Mouse (Mus musculus): ENCODE measurements around the gene Rps6kc1. TPM values are rescaled to one million over a fixed set of nuclear protein-coding genes. Genes with fewer than 3 reads are reported as not detected.

Rps6kc1 gene
- polyA plus RNA-seq (2015; fragmentation: Nextera tagmentation; extraction: Ambion mirVana), result 8.8 and 11.9 TPM in 2 replicates

DNA sequence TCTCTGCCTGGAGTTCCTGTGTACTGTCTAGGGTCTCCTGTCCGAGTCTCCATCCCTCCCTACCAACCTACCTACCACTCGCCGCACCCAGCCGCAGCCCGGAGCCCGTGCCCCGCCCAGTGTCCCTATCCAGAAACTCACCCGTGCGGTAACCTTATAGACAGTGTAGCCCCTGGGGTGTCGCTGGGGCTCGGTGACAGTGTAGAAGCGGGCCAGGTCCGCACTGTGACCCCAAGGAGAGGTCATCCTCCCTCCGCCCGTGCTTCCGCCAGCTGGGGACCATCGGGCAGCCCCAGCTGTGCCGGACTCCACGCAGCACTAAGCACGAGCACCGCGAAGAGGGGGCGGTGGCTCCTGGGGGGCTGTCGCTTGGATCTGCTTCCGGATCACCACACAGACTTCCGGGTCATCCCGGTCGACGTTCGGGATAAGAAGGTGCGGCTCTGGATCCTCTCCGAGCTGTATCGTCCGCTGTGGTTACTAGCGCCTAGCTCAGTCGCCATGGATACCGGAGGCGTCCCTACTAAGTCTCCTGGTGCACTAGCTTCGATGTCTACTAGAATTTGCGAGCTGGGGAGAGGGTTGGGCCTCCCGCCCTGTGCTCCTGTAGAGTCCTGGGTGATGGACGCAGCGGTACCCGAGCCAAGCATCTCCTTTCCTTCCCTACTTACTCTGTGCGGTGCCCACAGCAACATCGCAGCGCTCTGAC lies at the start of gene Rps6kc1:
Rps6kc1 (minus strand) TSS at position 356 of the 709 bp plus-strand sequence.
- no peaks in the 10 kb centered on the region for H3K9me3 ChIP-seq (replicated peaks)
- no peaks in the 10 kb centered on the region for H3K36me3 ChIP-seq
- peak within 1 kb of the TSS; percentile 83 for H3K4me2 ChIP-seq
- under 1% methylated on average over 47 of the region's 47 CpGs for WGBS
- peaks cover 11% of the 10 kb centered on the region for H3K4me1 ChIP-seq (replicated peaks)
- ATAC-seq (replicated peaks; ENCODE audit: insufficient number of reproducible peaks, insufficient read depth, low FRiP score, low read depth), result peak; percentile 86
- no peaks in the 10 kb centered on the region for H3K27me3 ChIP-seq
- H3K4me3 ChIP-seq, result peak within 1 kb of the TSS; percentile 74
- peak within 1 kb of the TSS; percentile 80 for H3K9ac ChIP-seq
- H3K27ac ChIP-seq, result peak within 1 kb of the TSS; percentile 15; the same call in 1 of the 2 replicates

GRCm38 (mm10) chr1:190958821-190959220 lies 47.3 kb upstream of the Rps6kc1 start:
- peaks cover 53% of the 10 kb centered on the region for H3K36me3 ChIP-seq
- 31% methylated on average over 5 of the region's 5 CpGs for WGBS
- H3K9ac ChIP-seq, result no peak overlapping the region
- peak overlapping the region; percentile 41 for H3K27ac ChIP-seq
- no peaks in the 10 kb centered on the region for H3K27me3 ChIP-seq
- H3K4me1 ChIP-seq (replicated peaks), result peaks cover 27% of the 10 kb centered on the region
- no peak overlapping the region for H3K4me2 ChIP-seq
- H3K4me3 ChIP-seq, result no peak overlapping the region
- H3K9me3 ChIP-seq (replicated peaks), result no peaks in the 10 kb centered on the region
- ATAC-seq (replicated peaks; ENCODE audit: insufficient number of reproducible peaks, insufficient read depth, low FRiP score, low read depth), result no peak; the same call in 1 of the 2 replicates

DNA sequence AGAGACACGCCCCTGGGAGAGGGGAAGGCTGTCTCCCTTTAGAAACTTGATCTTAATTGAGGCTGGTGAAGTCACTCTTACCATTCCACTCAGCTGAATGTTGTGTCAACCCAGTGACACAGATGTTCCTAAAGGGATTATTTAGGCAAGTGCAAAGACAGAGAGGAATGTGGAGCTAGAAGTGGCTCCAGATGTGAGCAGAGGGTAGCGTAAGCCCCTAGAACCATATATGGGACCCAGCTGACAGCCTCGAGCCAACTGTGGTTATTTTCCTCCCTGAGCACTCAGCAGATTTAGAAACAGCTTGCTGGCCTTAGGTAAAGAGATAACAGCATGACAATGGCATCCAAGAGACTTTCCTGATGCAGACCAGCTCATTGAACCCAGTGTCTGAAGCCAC lies 41.4 kb upstream of the Rps6kc1 start:
- Histone ChIP-seq H3K4me1 (replicated peaks) (peaks cover 28% of the 10 kb centered on the region), H3K4me2 (no peak overlapping the region), H3K9ac (no peak overlapping the region), H3K36me3 (peaks cover 47% of the 10 kb centered on the region), H3K9me3 (replicated peaks) (no peaks in the 10 kb centered on the region), H3K27ac (peak overlapping the region; percentile 91), H3K4me3 (no peak overlapping the region), H3K27me3 (no peaks in the 10 kb centered on the region)
- 40% methylated on average over 3 of the region's 3 CpGs for WGBS
- peak; percentile 84 for ATAC-seq (replicated peaks; ENCODE audit: insufficient number of reproducible peaks, insufficient read depth, low FRiP score, low read depth)

GRCm38 (mm10) chr1:190951014-190951413 lies 39.4 kb upstream of the Rps6kc1 start:
- no peaks in the 10 kb centered on the region for H3K9me3 ChIP-seq (replicated peaks)
- H3K9ac ChIP-seq, result no peak overlapping the region
- H3K36me3 ChIP-seq, result peaks cover 45% of the 10 kb centered on the region
- H3K4me2 ChIP-seq, result no peak overlapping the region
- no peak overlapping the region for H3K27ac ChIP-seq
- ATAC-seq (replicated peaks; ENCODE audit: insufficient number of reproducible peaks, insufficient read depth, low FRiP score, low read depth), result no peak
- WGBS, result 61% methylated on average over 5 of the region's 5 CpGs
- H3K4me3 ChIP-seq, result no peak overlapping the region
- no peaks in the 10 kb centered on the region for H3K27me3 ChIP-seq
- H3K4me1 ChIP-seq (replicated peaks), result peaks cover 28% of the 10 kb centered on the region

DNA sequence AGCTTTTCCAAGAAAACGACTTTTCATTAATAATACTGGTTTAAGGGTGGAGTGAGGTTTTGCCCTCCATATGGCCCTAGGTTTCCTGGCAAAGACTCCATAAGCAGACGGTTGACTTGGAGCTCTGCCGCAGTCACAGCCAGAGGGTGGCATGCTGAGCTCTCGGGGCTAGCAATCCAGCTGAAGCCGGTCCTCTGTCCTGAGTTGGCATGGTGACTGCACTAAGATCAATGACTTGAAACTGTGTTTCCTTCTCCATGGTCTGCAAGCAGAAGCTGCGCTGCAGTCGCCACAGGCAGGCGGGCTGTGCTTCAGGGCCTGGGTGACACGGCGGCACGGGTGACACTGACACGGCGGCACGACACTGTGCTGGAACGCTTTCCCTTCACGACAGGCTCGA lies 37.3 kb upstream of the Rps6kc1 start:
- H3K9ac ChIP-seq, result no peak overlapping the region
- no peak for ATAC-seq (replicated peaks; ENCODE audit: insufficient number of reproducible peaks, insufficient read depth, low FRiP score, low read depth)
- no peaks in the 10 kb centered on the region for H3K27me3 ChIP-seq
- no peak overlapping the region for H3K4me2 ChIP-seq
- WGBS, result 80% methylated on average over 17 of the region's 17 CpGs
- H3K9me3 ChIP-seq (replicated peaks), result no peaks in the 10 kb centered on the region
- H3K27ac ChIP-seq, result no peak overlapping the region
- peaks cover 13% of the 10 kb centered on the region for H3K4me1 ChIP-seq (replicated peaks)
- no peak overlapping the region for H3K4me3 ChIP-seq
- peaks cover 52% of the 10 kb centered on the region for H3K36me3 ChIP-seq

DNA sequence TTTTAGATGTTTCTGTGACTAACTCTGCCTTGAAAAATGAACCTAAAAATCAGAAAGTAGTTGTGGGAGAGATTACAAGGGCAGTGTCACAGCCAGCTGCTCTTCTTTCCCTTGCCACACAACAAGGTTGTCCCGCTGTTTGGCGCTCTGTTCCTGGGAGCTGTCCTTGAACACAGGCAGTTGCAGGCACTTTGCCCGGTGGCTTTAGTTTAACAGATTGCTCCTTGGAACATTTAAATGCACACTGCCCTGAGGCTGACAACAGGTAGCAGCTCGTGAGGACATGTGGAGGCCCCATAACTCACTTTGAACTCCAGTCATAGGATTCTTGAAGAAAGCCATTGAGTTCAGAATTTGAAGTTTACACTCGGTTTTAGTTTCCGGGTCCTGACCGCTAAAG lies 36.9 kb upstream of the Rps6kc1 start:
- no peak for ATAC-seq (replicated peaks; ENCODE audit: insufficient number of reproducible peaks, insufficient read depth, low FRiP score, low read depth)
- no peaks in the 10 kb centered on the region for H3K9me3 ChIP-seq (replicated peaks)
- H3K27ac ChIP-seq, result no peak overlapping the region
- H3K4me3 ChIP-seq, result no peak overlapping the region
- H3K27me3 ChIP-seq, result no peaks in the 10 kb centered on the region
- H3K4me1 ChIP-seq (replicated peaks), result peaks cover 12% of the 10 kb centered on the region
- no peak overlapping the region for H3K9ac ChIP-seq
- WGBS, result 80% methylated on average over 7 of the region's 7 CpGs
- H3K36me3 ChIP-seq, result peaks cover 56% of the 10 kb centered on the region
- H3K4me2 ChIP-seq, result no peak overlapping the region

DNA sequence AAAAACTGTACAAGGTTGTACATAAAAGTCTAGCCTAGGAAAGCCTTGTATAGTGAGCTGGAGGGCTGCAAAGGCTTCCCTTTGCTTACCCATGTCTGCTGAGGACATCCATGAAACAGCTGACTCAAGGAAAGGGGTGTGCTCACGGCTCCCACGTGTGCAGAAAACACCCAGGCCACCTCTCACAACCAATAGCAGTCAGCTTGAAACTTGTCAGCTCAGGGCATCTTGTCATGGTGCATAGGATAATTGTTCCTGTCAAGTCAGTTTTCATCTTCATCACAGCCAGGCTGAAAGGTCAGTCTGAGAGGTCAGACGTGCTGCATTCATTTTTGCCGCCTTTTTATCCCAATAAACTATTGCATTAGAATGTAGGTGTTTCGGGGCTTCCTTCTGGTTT lies 36.4 kb upstream of the Rps6kc1 start:
- Histone ChIP-seq H3K27me3 (no peaks in the 10 kb centered on the region), H3K36me3 (peaks cover 61% of the 10 kb centered on the region)
- WGBS, result 81% methylated on average over 5 of the region's 5 CpGs

GRCm38 (mm10) chr1:190944109-190944760 lies 32.7 kb upstream of the Rps6kc1 start:
- H3K27ac ChIP-seq, result no peak overlapping the region
- no peaks in the 10 kb centered on the region for H3K4me1 ChIP-seq (replicated peaks)
- H3K36me3 ChIP-seq, result peaks cover 82% of the 10 kb centered on the region
- H3K4me3 ChIP-seq, result no peak overlapping the region
- peak; percentile 80 for ATAC-seq (replicated peaks; ENCODE audit: insufficient number of reproducible peaks, insufficient read depth, low FRiP score, low read depth)
- 45% methylated on average over 6 of the region's 6 CpGs for WGBS
- H3K4me2 ChIP-seq, result no peak overlapping the region
- no peaks in the 10 kb centered on the region for H3K27me3 ChIP-seq
- no peak overlapping the region for H3K9ac ChIP-seq
- H3K9me3 ChIP-seq (replicated peaks), result no peaks in the 10 kb centered on the region

More for the DNA sequence above, 36.4 kb upstream of the Rps6kc1 start:
- Histone ChIP-seq H3K9me3 (replicated peaks) (no peaks in the 10 kb centered on the region), H3K4me3 (no peak overlapping the region), H3K4me2 (no peak overlapping the region), H3K4me1 (replicated peaks) (peaks cover 12% of the 10 kb centered on the region), H3K27ac (no peak overlapping the region), H3K9ac (no peak overlapping the region)
- no peak for ATAC-seq (replicated peaks; ENCODE audit: insufficient number of reproducible peaks, insufficient read depth, low FRiP score, low read depth)

GRCm38 (mm10) chr1:190939803-190940202 lies 28.2 kb upstream of the Rps6kc1 start:
- WGBS, result 86% methylated on average over 7 of the region's 7 CpGs
- Histone ChIP-seq H3K4me1 (replicated peaks) (no peaks in the 10 kb centered on the region), H3K4me3 (no peak overlapping the region), H3K4me2 (no peak overlapping the region), H3K9ac (no peak overlapping the region), H3K27ac (no peak overlapping the region), H3K27me3 (no peaks in the 10 kb centered on the region), H3K9me3 (replicated peaks) (no peaks in the 10 kb centered on the region), H3K36me3 (peaks cover 66% of the 10 kb centered on the region)
- ATAC-seq (replicated peaks; ENCODE audit: insufficient number of reproducible peaks, insufficient read depth, low FRiP score, low read depth), result no peak

DNA sequence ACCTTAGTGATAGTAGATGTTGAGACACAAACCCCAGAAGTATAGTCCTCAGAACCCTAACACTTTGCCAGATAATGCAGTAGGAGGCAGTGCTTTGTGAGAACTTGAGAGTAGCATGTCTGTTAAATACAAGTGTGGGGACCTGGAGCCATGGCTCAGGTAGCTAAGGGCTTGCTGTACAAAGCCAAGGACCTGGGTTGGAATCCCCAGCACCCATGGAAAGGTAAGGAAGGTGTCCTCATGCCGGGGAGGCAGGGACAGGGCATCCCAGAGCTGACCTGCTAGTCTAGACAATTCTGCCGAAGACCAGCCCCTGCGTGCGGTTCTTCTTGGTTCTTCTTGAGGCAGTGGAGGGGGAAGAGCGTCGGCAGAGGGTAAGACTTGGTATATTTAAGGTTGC lies 18.6 kb upstream of the Rps6kc1 start:
- Histone ChIP-seq H3K27me3 (no peaks in the 10 kb centered on the region), H3K27ac (no peak overlapping the region), H3K4me3 (no peak overlapping the region), H3K9me3 (replicated peaks) (no peaks in the 10 kb centered on the region), H3K4me1 (replicated peaks) (peaks cover 15% of the 10 kb centered on the region), H3K36me3 (peaks cover 13% of the 10 kb centered on the region; the same call in 1 of the 2 replicates), H3K9ac (peak overlapping the region; percentile 19; the same call in 1 of the 2 replicates), H3K4me2 (no peak overlapping the region)
- WGBS, result 79% methylated on average over 6 of the region's 6 CpGs
- ATAC-seq (replicated peaks; ENCODE audit: insufficient number of reproducible peaks, insufficient read depth, low FRiP score, low read depth), result no peak

DNA sequence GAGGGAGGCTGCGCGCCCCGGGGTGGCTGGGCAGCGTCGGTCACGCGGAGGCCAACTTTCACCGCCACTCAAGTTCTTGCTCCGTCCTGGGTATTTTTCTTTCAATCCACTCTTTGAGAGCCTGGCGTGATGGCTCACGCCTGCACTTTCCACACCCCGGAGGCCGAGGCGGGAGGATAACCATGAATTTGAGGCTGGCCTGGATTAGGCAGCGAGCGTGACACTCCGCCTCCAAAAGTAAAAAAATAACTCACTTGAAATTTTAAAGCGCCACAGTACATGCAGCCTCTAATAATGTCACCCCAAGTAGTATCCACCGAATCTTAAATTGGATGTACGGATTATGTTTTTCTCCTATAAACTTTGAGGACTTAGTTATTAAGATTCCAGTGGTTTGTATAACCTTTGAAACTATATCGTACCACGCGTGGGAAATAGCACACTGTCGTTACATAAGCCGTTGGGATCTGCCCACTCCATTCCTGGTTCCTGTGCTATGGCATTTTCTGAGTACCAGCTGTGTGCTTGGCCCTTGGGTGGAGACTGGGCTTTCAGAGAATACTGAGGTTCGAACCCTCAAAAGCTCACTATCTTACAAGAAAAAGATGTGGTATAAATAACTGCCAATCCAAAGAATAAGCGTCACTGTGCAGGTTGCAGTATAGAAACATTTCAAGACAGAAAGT lies 17.6 kb upstream of the Rps6kc1 start:
- H3K27me3 ChIP-seq, result no peaks in the 10 kb centered on the region
- peak overlapping the region; percentile 79 for H3K4me2 ChIP-seq
- WGBS, result 5% methylated on average over 27 of the region's 27 CpGs
- H3K9ac ChIP-seq, result peak overlapping the region; percentile 91
- H3K9me3 ChIP-seq (replicated peaks), result no peaks in the 10 kb centered on the region
- peaks cover 15% of the 10 kb centered on the region for H3K4me1 ChIP-seq (replicated peaks)
- peak overlapping the region; percentile 100 for H3K27ac ChIP-seq
- peak overlapping the region; percentile 94 for H3K4me3 ChIP-seq
- ATAC-seq (replicated peaks; ENCODE audit: insufficient number of reproducible peaks, insufficient read depth, low FRiP score, low read depth), result 0 out of 2 replicates have a peak, but pooled peaks have one; percentile 11
- peaks cover 6% of the 10 kb centered on the region; the same call in 1 of the 2 replicates for H3K36me3 ChIP-seq
